Mouse (Mus musculus) left cerebral cortex, postnatal 10 days (tissue): ENCODE measurements around the gene Eif1ad. TPM values are rescaled to one million over a fixed set of nuclear protein-coding genes. Genes with fewer than 3 reads are reported as not detected.

Experiments
- DNase-seq, 2 experiments: peaks; one replicate each; pipeline ENCODE4 v3.0.0; 2021 to 2022; ENCODE audit warnings: low spot score in 2 of 2, mixed read lengths in 1 of 2; ENCODE audit errors: extremely low spot score in 1 of 2
- intact Hi-C: fragments of 180-260 bp; cut with DNase I; formaldehyde crosslinking; loops from one replicate; pipeline ENCODE4 v1.15.1; 2025
- total RNA-seq, 2 experiments: library from RNA; stranded (reverse); gene quantifications; 2 replicates each; pipeline ENCODE4 v1.2.3; 2021

The Eif1ad gene
- total RNA-seq, 2 experiments from 2014 or later: 30.0 to 31.0 TPM

DNA sequence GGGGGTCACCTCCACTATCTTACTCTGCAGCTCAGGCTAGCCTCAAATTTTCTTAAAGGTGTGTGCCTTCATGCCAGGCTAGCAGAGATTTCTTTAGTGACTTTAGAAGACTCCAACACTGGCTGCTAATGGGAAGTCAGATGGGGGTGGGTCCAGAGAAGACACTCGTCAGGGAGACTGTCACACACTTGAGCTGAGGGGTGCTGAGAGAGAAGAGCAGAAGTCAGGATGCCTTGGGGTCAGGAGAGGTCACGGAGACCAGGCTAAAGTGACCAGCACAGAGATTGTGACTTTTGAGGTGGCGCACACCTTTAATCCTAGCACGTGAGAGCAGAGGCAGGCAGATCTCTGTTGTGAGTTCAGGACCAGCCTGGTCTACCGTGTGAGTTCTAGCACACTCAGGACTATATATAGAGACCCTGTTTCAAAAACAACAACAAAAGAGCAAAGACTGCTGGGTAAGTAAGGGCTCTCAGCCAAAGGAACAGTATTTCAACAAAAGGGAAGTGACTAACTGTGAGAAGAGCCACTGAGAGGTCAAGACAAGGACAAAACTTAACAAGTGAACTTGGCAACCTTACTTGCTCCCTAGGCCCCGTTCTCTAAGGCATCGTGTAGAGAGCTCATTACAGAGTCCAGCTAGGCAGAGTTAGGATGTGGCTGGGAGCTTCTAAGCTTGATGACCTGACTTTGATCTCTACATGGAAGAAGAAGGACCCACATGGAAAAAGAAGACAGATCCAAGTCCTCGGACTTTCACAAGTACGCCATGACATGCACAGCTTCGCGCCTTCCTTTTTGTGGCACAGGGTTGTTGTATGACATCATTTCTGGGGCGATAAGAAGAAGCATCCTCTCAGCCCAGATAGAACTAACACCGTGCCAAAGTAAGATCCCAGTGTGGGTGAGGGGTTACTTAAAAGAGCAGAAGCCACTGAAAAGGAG, 41.8 kb downstream of the Eif1ad start:
- intact Hi-C loops: no loop called here
- DNase-seq: no peak

DNA sequence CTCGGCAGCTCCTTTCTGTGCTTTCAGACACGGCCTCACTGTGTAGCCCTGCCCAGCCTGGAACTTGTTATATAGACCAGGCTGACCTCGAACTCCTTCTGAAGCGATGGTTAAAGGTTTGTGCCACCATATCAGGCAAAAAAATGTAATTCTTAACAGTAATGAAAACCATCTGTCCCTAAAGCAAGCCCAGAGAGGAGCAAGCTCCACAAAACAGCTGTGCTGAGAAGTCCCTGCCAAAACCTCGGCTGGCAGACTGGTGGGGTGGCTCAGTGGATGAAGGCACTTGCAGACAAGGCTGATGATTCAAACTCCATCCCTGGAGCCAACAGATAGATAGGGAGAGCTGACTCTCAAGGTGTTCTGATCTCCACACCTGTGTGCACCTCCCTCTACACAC, 42.5 kb downstream of the Eif1ad start:
- no peak for DNase-seq
- intact Hi-C loops: no loop called here

DNA sequence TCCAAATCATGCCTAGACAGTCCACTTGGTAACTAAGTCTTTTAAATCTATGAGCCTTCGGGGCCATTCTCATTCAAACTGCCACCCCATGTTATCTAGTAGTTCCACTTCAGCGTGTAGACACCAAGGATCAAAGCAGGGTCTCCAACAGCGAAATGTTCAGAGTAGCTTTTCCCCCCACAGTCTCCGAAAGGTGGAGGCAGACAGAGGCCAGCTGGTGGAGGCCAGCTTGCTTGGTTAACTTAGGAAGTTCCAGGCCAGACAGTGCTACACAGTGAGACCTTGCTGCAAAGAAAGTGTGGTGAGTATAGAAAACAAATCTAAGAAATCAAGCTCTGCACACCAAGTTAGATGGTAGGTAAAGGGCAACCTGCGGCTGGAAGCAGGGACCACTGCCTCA, 44.1 kb downstream of the Eif1ad start:
- no peak for DNase-seq
- intact Hi-C loops: no loop called here

DNA sequence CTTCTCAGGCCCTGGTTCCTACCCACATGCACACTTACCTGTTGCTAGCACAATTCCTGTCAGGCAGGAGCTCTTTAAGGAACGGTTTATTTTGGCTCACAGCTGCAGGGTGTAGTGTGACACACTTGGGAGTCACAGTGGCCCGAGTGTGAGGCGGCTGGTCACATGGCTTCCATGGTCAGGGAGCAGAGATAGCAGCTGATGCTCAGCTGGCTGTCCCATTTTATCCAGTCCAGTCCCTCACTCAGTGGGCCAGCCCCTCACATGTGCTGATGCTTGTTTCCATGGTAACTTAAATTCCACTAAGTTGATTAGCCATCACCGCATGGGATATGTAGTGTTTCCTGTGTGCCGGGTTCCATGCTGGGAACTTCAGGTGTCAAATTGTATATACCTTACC, 45.4 kb downstream of the Eif1ad start:
- intact Hi-C loops: no loop called here
- DNase-seq: no peak

DNA sequence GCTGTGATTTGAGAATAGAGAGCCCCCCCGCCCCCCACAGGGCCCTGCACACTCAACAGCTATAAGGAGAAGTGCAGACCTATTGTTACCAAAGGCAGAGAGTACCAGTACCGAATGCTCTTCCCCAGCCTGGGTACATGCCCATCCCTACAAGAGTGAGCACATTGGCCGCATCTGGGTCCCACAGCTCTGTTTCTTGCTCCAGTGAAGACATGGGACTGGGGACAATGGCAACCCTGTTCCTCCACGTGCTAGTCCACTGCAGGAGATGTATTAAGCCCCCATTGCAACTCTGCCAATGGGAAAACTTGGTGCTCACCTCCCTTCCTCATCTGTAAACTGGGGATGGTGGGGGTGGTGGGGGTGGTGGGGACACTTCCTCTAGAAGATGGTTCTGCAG, 47.3 kb downstream of the Eif1ad start:
- intact Hi-C loops: no loop called here
- DNase-seq: no peak

DNA sequence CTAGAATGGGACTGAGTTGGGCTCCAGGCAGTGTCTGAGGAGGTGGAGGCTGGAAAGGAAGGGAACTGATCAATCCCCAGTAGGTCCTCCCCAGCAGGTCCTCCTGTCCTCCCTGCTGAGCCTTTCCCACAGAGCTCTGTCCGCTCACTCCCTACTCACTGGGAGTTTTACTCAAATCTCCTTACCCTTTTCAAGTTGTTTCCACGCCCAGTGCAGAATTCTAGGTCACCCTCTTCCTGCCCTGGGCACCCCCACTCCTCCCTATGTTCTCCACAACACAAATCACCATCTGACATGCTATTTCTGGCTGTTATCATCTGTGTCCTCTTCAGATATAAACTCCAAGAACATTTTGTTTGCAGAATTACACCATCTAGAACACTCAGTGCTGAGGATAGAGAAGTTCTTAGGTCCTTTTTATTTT, 48.0 kb downstream of the Eif1ad start:
- intact Hi-C loops: no loop called here
- no peak for DNase-seq

DNA sequence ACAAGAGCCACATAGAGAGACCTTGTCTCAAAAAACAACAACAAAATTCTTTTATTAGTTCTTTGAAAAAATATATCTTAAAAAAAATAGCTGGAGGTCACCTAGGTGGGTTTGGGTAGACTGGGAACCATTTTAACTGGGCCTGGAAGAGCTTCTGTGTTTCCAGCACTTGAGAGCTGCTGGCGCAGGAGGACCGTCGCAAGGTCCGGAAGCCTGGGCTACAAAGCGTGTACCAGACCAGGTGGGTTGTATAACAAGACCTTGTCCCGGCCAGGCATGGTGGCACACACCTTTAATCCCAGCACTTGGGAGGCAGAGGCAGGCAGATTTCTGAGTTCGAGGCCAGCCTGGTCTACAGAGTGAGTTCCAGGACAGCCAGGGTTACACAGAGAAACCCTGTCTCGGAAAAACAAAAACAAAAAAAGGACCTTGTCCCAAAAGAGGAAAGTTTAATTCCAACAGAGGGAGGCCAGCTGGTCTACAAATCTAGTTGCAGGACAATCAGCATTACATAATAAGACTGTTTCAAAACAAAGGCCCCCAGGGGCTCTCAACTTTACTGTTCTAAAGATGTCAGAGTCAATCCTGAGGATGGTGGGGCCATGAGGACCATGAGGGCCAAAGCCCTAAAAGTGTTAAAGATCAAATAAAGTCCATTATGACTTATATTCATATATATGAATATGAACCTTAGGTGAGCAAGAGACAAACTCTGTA, 52.4 kb downstream of the Eif1ad start:
- no peak for DNase-seq
- intact Hi-C loops: no loop called here

DNA sequence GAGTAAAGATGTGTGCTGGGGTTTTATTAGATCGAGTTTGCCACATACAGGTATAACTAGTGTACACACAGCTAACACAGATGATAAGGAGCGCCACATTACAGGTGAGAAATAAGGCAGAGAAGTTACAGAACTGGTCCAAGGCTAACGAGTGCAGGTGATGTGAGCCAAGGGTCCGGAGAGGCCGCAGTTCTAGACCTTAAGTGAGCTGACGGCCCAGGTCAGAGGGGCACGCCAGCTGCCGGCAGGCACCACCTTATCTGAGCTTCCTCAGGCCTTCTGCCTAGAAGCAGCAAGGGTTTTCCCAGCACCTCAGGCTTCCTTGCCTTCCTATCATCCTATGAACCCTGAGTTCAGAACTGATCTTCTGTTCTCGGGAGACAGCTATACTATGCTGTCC, 53.1 kb downstream of the Eif1ad start:
- DNase-seq: no peak
- intact Hi-C loops: no loop called here

DNA sequence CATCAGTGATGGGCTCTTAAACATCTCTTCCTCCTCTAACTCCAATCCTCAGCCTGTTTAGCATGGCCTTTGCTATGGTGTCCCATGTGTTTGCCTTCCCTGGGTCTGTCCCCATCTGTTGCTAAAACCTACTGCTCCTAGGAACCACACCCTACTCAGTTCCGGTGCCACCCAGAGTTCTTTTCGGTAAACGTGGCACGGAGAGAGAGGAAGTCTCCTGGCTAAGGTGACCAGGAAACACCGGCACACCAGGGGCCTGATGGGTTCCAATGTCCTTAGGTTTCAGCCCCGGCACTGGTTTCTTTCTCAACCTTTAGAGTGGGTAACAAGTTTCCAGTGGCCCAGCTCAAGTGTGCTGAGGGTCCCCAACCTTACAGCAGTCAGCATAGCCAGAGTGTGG, 54.0 kb downstream of the Eif1ad start:
- DNase-seq: no peak
- intact Hi-C loops: no loop called here

Other genes with a start within 250 kb of the Eif1ad start
- 100 to 1,000 TPM; 186 to 195 TPM for gene Klc2, start 248.2 kb upstream of the Eif1ad start, total RNA-seq
- gene Pacs1, start 93.6 kb upstream of the Eif1ad start, total RNA-seq: 10 to 100 TPM; 77.2 to 77.9 TPM
- 100 to 1,000 TPM; 185 to 193 TPM for gene Sf3b2, start 71.3 kb upstream of the Eif1ad start, total RNA-seq
- 10 to 100 TPM; 84.1 to 90.3 TPM for gene Gal3st3, start 68.4 kb upstream of the Eif1ad start, total RNA-seq
- gene Catsper1, start 31.0 kb upstream of the Eif1ad start, total RNA-seq: not detected
- 10 to 100 TPM; 10.4 to 13.8 TPM for gene Cst6, start 17.2 kb upstream of the Eif1ad start, total RNA-seq
- gene Banf1, start 427 bp downstream of the Eif1ad start, total RNA-seq: 100 to 1,000 TPM; 113 to 124 TPM
- 10 to 100 TPM; 80.1 to 97.5 TPM for gene Sart1, start 22.0 kb downstream of the Eif1ad start, total RNA-seq
- gene Tsga10ip, start 35.8 kb downstream of the Eif1ad start, total RNA-seq: not detected
- 100 to 1,000 TPM; 188 to 190 TPM for gene Drap1, start 58.2 kb downstream of the Eif1ad start, total RNA-seq
- gene AI837181, start 58.4 kb downstream of the Eif1ad start, total RNA-seq: 10 to 100 TPM; 60.0 to 65.6 TPM
- gene Fosl1, start 80.8 kb downstream of the Eif1ad start, total RNA-seq: not detected
- 10 to 100 TPM; 21.9 to 24.0 TPM for gene Ccdc85b, start 91.2 kb downstream of the Eif1ad start, total RNA-seq
- gene Fibp, start 93.9 kb downstream of the Eif1ad start, total RNA-seq: 10 to 100 TPM; 89.9 to 90.4 TPM
- gene Ctsw, start 101.8 kb downstream of the Eif1ad start, total RNA-seq: 1 to 10 TPM; 2.5 to 4.9 TPM
- 10 to 100 TPM; 18.3 to 18.6 TPM for gene Efemp2, start 107.2 kb downstream of the Eif1ad start, total RNA-seq
- gene Mus81, start 121.7 kb downstream of the Eif1ad start, total RNA-seq: 10 to 100 TPM; 32.2 to 33.3 TPM
- gene Cfl1, start 123.7 kb downstream of the Eif1ad start, total RNA-seq: 1,000 to 10,000 TPM; 1,943 to 1,967 TPM
- gene 1700020D05Rik, start 137.0 kb downstream of the Eif1ad start, total RNA-seq: 1 to 10 TPM; 4.8 to 5.4 TPM
- gene Snx32, start 143.8 kb downstream of the Eif1ad start, total RNA-seq: 10 to 100 TPM; 76.9 to 77.8 TPM
- not detected for gene Ovol1, start 193.9 kb downstream of the Eif1ad start, total RNA-seq
- 1 to 10 TPM; 8.3 to 9.2 TPM for gene Ap5b1, start 201.3 kb downstream of the Eif1ad start, total RNA-seq
- gene Rnaseh2c, start 235.1 kb downstream of the Eif1ad start, total RNA-seq: 10 to 100 TPM; 68.2 to 71.7 TPM
- 10 to 100 TPM; 70.9 to 79.7 TPM for gene Kat5, start 243.5 kb downstream of the Eif1ad start, total RNA-seq